Mouse (Mus musculus) midbrain, embryonic 10.5 days (tissue): ENCODE measurements around the gene Klhl31. TPM values are rescaled to one million over a fixed set of nuclear protein-coding genes. Genes with fewer than 3 reads are reported as not detected.

Experiments used
- polyA plus RNA-seq: library from polyadenylated mRNA; unstranded; fragments of >200 nt; fragmentation: Nextera tagmentation; extraction: Ambion mirVana; gene quantifications from 2 replicates; pipeline ENCODE4 v1.2.1, GENCODE M21; 2016

The Klhl31 gene
- polyA plus RNA-seq, 1 experiment from 2014 or later: 0.39 TPM

Other genes with a start within 250 kb of the Klhl31 start
- gene Lrrc1, start 91.6 kb upstream of the Klhl31 start, polyA plus RNA-seq: 5.8 and 6.5 TPM in 2 replicates
- gene Gclc, start 118.0 kb downstream of the Klhl31 start, polyA plus RNA-seq: 15.5 and 17.1 TPM in 2 replicates